Mouse (Mus musculus): ENCODE results near the gene Fto.

DNA sequence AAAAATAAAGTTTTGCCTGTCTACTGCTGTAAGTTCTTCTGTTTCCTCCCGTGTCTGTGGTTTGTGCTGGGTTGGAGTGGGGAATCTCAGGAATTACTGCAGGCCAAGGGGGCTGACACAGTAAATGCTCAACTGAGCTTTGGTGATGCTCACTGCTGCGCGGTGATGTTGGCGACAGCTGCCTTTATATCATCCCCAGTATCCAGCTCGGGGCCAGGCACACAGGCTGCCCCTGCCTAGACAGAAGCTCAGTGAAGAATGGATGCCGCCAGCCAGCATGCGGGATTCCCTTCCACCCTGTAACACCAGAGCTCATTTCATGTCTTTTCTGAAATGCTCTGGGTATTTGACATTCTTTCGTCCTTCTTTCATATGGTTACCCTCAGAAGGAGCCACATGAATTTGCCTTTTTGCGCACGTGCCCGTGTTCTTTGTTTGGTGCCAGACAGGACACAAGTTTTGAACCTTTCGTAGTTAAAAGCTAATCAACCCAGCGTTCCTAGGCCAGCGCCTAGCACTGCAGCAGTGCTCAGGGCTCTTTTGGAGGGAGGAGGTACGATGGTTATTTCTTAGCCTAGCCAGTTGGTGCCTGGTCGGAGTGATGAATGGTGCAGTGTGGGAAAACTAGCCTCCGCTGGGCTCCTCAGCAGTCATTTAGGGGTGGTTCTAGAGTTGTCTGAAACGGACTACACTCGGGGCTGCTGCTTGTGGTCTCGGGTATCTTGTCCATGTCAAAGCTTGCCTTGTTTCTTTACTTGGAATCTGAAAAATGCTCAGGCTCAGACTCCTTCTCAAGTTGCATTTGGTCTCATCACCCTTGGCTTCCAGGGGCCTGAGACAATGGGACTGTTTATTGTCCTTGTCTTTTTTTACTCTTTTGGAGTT lies 62.0 kb downstream of the Fto start:
- no peak for TF ChIP-seq POLR2A (IDR thresholded peaks at IDR 0.05; ENCODE audit: extremely low read depth, insufficient read depth, low read length)
- TF ChIP-seq CTCF (IDR thresholded peaks at IDR 0.05; ENCODE audit: extremely low read depth, insufficient read depth, low read length): no peak
